Comparison of ENCODE assay signal across 26 mouse cellular contexts in genomic region chr5:125920965-125921364, GRCm38 (mm10).
DNase-seq lines count a peak whose midpoint lies in the region; ATAC-seq lines count a peak whose summit lies in the region.
"Had no signal": no experiment of that assay in that cellular context is flagged by ENCODE, and none has a peak within 500 bp of the region (broad histone marks: within the 10 kb centered on the region; RNA-seq: fewer than 3 reads in every experiment).

No protein-coding gene starts in this region.

- no peak for DNase-seq in forebrain, embryonic 11.5 days (ENCODE audit: low spot score)
- peak; percentile 10 for DNase-seq in right cerebral cortex, postnatal 4 days
- no peak for DNase-seq in right cerebral cortex, postnatal 10 days (ENCODE audit: low spot score in 2 of 2)
- peak; percentile 11 for DNase-seq in retina, postnatal 7 days (ENCODE audit: low read depth, low spot score)
- DNase-seq in frontal cortex, adult 2 months (ENCODE audit: extremely low spot score in 1 of 2, low spot score in 1 of 2) = no peak
- DNase-seq in layer of hippocampus, adult 8-10 months (ENCODE audit: low spot score in 2 of 2) = no peak
- DNase-seq: adrenal gland, adult 2 months; adrenal gland, postnatal 36 days; cerebellum, adult 8-10 months; cerebellum, postnatal 25 days; kidney, adult 9 months; kidney, postnatal 10 days; lung, postnatal 4 days had no signal

- peak; percentile 53; the same call in 1 of the 2 replicates for ATAC-seq in forebrain, embryonic 12.5 days (ENCODE audit: low FRiP score)
- no peak for ATAC-seq in forebrain, embryonic 11.5 days (replicated peaks; ENCODE audit: low FRiP score)
- ATAC-seq in midbrain, embryonic 13.5 days = peak; percentile 58; the same call in 1 of the 2 replicates
- ATAC-seq: activated CD4-positive, CD25-positive, alpha-beta regulatory T cell, adult 4 months; intestine, embryonic 16.5 days had no signal

- H3K27ac ChIP-seq in forebrain, embryonic 12.5 days = peak overlapping the region; percentile 65; the same call in 1 of the 2 replicates
- no peak overlapping the region for H3K27ac ChIP-seq in forebrain, embryonic 11.5 days (ENCODE audit: low read depth, low read length)
- peak overlapping the region; percentile 69 for H3K27ac ChIP-seq in midbrain, embryonic 13.5 days
- H3K27ac ChIP-seq: embryonic facial prominence, embryonic 10.5 days; embryonic facial prominence, embryonic 15.5 days; left cerebral cortex, adult 2 months; limb, embryonic 13.5 days; lung, embryonic 15.5 days; neural tube, embryonic 15.5 days had no signal

- 8% methylated on average over 11 of the region's 11 CpGs for WGBS in forebrain, embryonic 12.5 days
- 15% methylated on average over 11 of the region's 11 CpGs for WGBS in forebrain, embryonic 11.5 days
- WGBS in midbrain, embryonic 13.5 days = 4% methylated on average over 11 of the region's 11 CpGs

- no peaks in the 10 kb centered on the region for H3K27me3 ChIP-seq in forebrain, embryonic 12.5 days
- H3K27me3 ChIP-seq in forebrain, embryonic 11.5 days (ENCODE audit: control insufficient read depth, insufficient read depth, low read length) = no peaks in the 10 kb centered on the region
- peaks cover 9% of the 10 kb centered on the region; the same call in 1 of the 2 replicates for H3K27me3 ChIP-seq in midbrain, embryonic 13.5 days
- H3K27me3 ChIP-seq: CH12.LX; embryonic facial prominence, embryonic 15.5 days; limb, embryonic 13.5 days; lung, embryonic 15.5 days; megakaryocyte, embryonic 14.5 days had no signal

- no peaks in the 10 kb centered on the region for H3K9me3 ChIP-seq in forebrain, embryonic 12.5 days
- no peaks in the 10 kb centered on the region for H3K9me3 ChIP-seq in forebrain, embryonic 11.5 days (ENCODE audit: control insufficient read depth, low read length)
- H3K9me3 ChIP-seq in midbrain, embryonic 13.5 days = no peaks in the 10 kb centered on the region
- H3K9me3 ChIP-seq: embryonic facial prominence, embryonic 10.5 days; lung, embryonic 15.5 days; neural tube, embryonic 15.5 days had no signal

- H3K4me2 ChIP-seq in forebrain, embryonic 12.5 days = peak overlapping the region; percentile 21; the same call in 1 of the 2 replicates
- no peak overlapping the region for H3K4me2 ChIP-seq in forebrain, embryonic 11.5 days (ENCODE audit: low read depth, low read length, severe bottlenecking)
- H3K4me2 ChIP-seq in midbrain, embryonic 13.5 days (replicated peaks) = peak overlapping the region; percentile 23
- H3K4me2 ChIP-seq: embryonic facial prominence, embryonic 15.5 days; limb, embryonic 13.5 days; liver, embryonic 11.5 days; lung, embryonic 15.5 days; neural tube, embryonic 15.5 days had no signal

- H3K36me3 ChIP-seq in forebrain, embryonic 12.5 days (replicated peaks) = no peaks in the 10 kb centered on the region
- H3K36me3 ChIP-seq in forebrain, embryonic 11.5 days (ENCODE audit: control insufficient read depth, insufficient read depth, low read length) = no peaks in the 10 kb centered on the region
- no peaks in the 10 kb centered on the region for H3K36me3 ChIP-seq in midbrain, embryonic 13.5 days
- H3K36me3 ChIP-seq: embryonic facial prominence, embryonic 10.5 days; embryonic facial prominence, embryonic 15.5 days; limb, embryonic 13.5 days; lung, embryonic 15.5 days; neural tube, embryonic 15.5 days had no signal

- peaks cover 18% of the 10 kb centered on the region for H3K4me1 ChIP-seq in forebrain, embryonic 12.5 days
- peaks cover 2% of the 10 kb centered on the region; the same call in 1 of the 2 replicates for H3K4me1 ChIP-seq in forebrain, embryonic 11.5 days (replicated peaks; ENCODE audit: control insufficient read depth, insufficient read depth, low read length)
- H3K4me1 ChIP-seq in midbrain, embryonic 13.5 days (replicated peaks) = peaks cover 21% of the 10 kb centered on the region
- H3K4me1 ChIP-seq: embryonic facial prominence, embryonic 10.5 days; embryonic facial prominence, embryonic 15.5 days; limb, embryonic 13.5 days; lung, embryonic 15.5 days; megakaryocyte, embryonic 14.5 days had no signal

- H3K9ac ChIP-seq in forebrain, embryonic 12.5 days = no peak overlapping the region
- no peak overlapping the region for H3K9ac ChIP-seq in forebrain, embryonic 11.5 days (ENCODE audit: low read length)
- no peak overlapping the region for H3K9ac ChIP-seq in midbrain, embryonic 13.5 days (replicated peaks)
- H3K9ac ChIP-seq: embryonic facial prominence, embryonic 15.5 days; limb, embryonic 13.5 days; lung, embryonic 15.5 days; neural tube, embryonic 15.5 days had no signal

- H3K4me3 ChIP-seq in forebrain, embryonic 12.5 days (replicated peaks) = no peak overlapping the region
- H3K4me3 ChIP-seq in forebrain, embryonic 11.5 days (ENCODE audit: low read depth, low read length) = no peak overlapping the region
- H3K4me3 ChIP-seq in midbrain, embryonic 13.5 days (replicated peaks) = no peak overlapping the region
- H3K4me3 ChIP-seq: embryonic facial prominence, embryonic 10.5 days; embryonic facial prominence, embryonic 15.5 days; left cerebral cortex, adult 2 months; limb, embryonic 13.5 days; lung, embryonic 15.5 days; megakaryocyte, embryonic 14.5 days; neural tube, embryonic 15.5 days had no signal

Comparison
In these comparisons a context has a peak if more than half of its experiments do, and no peak if none do; other contexts are left out.
1. DNase-seq: peak in right cerebral cortex, postnatal 4 days (single experiment) and retina, postnatal 7 days (single experiment); none in forebrain, embryonic 11.5 days (single experiment), right cerebral cortex, postnatal 10 days (0 of 2), frontal cortex, adult 2 months (0 of 2) and layer of hippocampus, adult 8-10 months (0 of 2).